Mouse (Mus musculus): ENCODE measurements around the gene Zfp651.

The Zfp651 gene

DNA sequence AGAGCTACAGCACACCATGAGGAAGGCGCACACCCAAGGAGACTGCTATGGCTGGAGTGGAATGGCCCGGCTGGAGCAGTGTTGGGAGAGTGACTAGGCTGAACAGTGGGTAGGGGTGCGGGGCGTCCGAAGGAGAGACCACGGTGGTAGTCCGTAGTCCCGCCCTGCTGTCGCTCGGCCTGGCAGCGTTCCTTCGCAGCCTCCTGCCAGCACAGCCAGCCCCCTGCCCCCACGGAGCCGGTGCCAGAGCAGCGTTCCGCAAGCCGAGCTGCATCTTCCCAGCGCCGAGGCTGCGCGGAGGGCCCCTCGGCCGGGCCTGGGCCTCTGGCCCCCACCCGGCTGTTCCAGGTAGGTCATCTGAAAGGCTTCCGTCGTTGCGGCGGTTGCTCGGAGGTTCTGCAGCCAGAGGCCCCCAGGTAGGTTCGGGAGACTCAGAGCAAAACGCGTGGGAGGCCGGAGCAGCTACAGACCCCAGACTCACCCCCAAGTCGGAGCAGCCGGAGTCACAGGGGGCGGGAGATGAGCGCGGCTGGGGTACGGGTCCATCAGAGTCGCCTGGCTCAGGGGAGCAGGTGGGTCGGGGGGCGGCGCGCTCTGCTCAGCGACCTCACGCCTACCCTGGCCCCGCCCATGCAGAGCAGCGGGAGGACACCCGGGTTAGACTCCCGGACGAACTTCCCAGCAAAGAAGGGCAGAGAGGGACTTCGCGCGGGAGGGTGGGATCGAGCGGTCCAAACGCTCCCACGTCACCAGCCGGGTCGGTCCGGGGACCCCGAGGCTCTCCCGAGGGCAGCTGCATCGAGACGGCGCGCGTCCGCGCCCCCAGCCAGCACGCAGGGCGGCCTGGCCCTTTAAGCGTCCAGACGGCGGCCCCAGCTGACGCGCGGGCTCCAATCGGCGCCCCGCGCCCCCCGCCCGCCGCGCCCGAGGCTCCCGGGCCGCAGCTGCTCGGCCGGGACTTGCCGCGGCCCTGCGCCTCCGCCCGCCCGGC is at the start of gene Zfp651:
Zfp651 (plus strand) TSS at position 240 of the 991 bp plus-strand sequence.
- DNase-seq (ENCODE audit: low spot score in 2 of 2), result no peak

DNA sequence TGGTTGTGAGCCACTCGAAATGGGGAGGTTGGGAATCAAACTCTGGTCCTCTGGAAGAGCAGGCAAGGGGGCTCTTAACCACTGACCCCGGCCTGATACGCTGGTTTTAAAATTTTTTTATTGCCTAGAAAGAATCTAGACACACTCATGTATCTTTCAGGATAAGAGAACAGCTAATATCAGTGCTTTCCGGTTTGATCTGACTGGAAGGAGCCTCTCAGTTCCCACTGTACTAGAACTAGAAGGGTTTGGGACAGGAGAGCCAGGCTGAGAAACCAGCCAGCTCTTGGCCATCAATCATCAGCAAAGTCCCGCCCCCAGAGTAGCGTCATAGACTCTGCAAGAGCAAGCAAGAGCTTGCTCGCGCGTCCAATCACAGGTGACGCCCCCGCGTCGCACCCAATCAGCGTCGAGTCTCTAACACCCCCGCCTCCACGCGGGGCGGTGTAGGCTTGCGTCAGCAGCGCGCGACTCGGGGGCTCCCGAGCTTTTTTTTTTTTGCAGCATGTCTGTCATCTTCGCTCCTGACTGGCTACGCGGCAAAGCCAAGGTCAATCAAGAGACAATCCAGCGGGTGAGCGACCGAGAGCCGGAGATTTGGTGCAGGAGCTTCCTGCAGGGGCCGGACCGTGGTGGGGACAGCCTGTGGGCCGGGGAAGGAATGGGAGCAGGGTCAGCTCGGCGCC is 49.1 kb upstream of the Zfp651 start, which contains the start of gene Ss18l2:
Ss18l2 (plus strand) TSS at position 432 of the 686 bp plus-strand sequence.
- DNase-seq (ENCODE audit: low spot score in 2 of 2), result peak; percentile 97

DNA sequence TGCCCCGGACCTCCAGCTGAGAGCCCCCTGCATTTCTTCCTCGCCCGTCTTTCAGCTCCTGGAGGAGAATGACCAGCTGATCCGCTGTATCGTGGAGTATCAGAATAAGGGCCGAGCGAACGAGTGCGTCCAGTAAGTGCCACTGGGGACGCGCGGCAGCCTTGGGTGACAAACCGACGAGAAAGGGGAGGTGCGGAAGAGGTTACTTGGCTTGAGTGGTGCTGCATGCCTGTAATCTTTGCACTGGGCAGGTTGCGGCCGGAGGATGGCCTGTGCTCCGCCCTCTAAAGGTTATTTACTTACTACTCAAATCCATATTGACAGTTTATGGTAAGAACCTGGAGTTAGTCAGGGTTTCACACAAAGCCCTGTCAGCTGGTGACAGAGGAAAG is 48.5 kb upstream of the Zfp651 start:
- DNase-seq (ENCODE audit: low spot score in 2 of 2), result peak in 1 of 2 experiments; percentile 23

DNA sequence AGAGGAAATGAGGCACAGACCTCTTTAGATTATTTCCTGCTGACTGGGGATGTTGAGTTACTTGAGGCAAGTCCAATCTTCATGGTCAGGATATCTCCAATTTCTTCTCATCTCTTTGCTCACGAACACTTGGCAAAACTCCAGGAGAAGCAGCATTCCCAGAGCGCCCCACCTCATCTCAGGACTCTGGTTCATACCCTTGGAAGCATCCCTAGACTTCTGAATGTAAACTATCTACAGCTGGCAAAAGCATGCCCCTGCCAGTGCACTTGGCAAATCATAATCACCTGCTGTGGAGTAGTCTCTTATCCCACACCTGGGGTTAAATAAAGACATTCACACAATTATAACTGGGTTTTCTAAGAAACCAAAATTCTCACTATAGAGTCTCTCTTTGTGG is 42.1 kb upstream of the Zfp651 start:
- DNase-seq (ENCODE audit: low spot score in 2 of 2), result no peak

DNA sequence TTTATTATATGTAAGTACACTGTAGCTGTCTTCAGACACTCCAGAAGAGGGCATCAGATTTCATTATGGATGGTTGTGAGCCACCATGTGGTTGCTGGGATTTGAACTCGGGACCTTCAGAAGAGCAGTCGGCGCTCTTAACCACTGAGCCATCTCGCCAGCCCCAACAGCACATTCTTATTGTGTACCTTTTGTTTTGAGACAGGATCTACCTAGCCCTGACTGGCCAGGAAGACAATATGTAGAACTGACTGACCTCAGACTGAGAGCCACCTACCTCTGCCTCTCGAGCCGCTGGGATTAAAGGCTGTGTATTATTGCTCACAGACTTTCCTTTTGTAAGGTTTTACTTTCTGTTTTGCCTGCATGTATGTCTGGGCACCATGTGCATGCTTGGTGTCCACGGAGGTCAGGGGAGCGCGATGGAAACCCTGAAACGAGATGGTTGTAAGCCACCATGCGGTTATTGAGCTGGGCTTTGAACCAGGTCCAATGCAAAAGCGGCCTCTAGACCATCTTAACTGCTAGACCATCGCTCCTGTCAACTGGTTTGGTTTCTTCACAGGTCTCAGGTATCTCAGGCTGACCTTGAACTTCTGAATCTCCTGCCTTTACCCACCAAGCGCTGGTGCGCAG is 40.9 kb upstream of the Zfp651 start:
- DNase-seq (ENCODE audit: low spot score in 2 of 2), result no peak

DNA sequence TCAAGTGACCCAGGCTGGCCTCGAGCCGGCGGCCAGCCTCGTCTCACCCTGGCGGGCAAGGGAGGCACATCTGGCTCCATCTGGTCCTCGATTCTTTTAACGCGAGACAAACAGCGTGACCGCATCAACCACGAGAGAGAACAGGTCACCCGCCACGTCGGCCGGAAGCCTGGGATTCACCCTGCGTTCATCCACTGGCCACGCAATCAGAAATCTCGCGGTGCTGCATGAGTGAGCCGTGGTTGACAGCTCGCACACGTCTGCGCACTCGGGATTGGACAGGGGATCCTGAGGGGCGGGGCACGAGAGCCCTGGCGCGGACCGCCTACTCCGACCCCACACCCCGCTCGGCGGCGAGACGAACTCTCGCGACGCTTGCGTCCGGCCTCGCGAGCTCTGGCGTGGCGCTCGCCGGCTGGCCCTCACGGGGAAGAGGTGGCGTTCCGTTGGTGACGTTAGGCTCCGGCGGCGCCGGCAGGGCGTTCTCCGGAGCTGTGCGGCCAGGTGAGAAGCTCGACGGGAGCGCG is 40.3 kb upstream of the Zfp651 start, which contains the start of gene Nktr:
Nktr (plus strand) TSS at position 378 of the 527 bp plus-strand sequence.
- peak; percentile 95 to 96 for DNase-seq (ENCODE audit: low spot score in 2 of 2)

DNA sequence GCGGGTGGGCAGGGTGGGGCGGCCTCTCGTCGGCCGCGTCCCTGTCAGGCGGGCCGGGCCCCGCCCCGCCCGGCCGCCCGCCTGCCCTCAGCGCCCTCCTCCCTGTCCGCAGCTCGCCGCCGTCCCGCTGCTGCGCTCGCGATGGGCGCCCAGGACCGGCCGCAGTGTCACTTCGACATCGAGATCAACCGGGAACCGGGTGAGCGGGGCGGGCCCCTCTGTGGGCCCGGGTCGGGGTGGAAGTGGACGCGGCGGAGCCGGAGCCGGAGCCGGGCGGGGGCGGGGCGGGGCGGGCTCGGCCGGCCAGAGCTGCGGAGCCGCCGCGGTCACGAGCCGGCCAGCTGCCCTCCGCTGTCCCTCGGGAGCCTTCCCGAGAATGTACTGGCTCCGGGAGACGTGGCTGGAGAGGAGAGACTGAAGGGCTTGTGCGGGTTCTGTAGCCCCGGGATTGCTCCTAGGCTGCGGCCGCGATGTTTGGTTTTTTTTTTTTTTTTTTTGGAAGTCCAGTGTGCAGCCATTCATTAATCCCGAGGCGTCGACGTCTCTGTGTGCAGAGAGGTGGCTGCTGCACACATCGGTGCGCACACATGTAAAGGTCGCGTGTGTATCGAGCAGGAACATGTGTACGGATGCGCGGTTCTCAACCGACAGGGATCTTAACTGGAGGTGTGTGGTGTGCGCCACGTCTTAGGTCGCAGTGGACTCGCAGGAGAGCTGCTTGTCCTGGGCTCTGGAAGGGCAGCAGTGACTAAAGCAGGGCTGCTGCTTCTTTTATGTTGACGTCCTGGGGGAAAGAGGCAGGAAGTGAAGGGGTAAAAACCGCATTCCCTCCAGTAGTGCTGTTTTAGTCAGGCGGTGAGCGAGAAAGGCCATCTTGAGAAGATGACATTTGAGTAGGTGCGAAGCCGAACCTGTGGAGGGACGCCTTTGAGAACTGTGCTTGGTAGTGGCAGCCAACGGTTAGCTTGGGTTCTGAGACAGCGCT is 39.5 kb upstream of the Zfp651 start:
- DNase-seq (ENCODE audit: low spot score in 2 of 2), result peak; percentile 37 to 42

DNA sequence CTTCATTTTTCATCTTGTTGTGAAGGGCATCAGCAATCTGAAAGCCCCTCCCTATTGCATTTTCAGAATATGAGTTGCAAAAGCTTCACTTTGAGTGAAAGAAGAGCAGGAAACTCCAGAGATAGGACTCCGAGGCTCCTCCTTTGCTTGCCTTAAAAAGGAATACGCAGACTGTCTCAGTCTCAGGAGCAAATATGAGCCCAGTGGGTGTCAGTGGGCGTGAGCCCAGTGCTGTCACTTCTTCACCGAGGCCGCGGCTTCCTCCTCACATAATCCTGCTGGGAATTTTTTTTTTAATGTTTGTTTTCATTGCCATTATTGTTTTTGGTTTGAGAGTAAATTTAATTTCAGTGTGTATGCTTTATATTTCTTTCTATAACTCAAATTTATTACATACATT is 18.6 kb upstream of the Zfp651 start:
- no peak for DNase-seq (ENCODE audit: low spot score in 2 of 2)

DNA sequence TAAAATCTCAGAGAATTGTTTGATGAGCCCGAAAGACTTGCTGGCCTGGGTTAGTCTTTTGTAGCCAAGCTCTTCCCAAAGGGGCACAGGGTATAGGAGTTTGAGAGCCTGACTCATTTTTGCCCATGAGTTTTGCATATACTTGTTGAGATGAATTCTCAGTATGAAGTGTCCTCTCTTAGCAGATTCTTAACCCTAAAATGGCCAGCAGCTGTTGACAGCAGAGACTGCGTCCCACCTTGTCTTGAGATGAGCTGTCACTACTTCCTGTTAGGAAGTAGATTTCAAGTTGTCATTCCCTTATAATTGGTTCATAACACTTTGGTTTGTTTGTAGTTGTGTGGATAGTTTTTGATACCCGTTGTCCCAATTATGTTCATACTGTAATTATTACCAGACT is 18.0 kb upstream of the Zfp651 start:
- DNase-seq (ENCODE audit: low spot score in 2 of 2), result no peak

DNA sequence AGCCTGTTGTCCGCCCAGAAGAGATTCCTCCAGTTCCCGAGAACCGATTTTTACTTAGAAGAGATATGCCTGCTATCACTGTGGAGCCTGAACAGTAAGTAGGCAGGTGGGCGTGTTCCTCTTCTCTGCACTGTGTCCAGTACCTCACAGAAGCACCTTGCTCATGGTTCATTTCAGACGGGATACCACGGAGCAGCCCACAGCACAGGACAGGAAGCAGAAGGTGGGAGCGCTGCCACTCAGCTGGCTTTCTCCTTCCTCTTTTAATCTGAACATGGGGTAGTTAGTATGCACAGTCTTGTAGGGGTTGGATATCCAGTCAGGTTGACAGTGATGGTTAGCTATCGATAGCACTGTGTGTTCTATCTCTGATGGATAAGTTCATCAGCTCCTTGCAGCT is 15.1 kb upstream of the Zfp651 start:
- no peak for DNase-seq (ENCODE audit: low spot score in 2 of 2)

DNA sequence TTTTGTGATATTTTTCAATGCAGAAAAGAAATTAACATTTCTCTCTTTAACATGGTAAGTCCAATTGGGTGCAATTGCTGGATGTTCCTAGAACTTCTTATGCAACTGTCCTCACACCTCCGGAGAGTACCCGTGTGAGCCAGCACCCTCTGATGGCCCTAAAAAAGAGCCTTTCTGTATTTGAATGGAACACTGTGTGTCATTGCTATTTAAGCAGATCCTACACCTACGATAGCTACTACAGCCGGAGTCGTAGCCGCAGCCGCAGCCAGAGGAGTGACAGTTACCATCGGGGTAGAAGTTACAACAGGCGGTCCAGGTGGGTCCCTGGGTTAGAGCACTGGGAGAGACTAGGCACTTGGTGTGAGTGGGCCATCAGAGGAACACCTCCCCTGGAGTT is 6.4 kb upstream of the Zfp651 start:
- no peak for DNase-seq (ENCODE audit: low spot score in 2 of 2)

DNA sequence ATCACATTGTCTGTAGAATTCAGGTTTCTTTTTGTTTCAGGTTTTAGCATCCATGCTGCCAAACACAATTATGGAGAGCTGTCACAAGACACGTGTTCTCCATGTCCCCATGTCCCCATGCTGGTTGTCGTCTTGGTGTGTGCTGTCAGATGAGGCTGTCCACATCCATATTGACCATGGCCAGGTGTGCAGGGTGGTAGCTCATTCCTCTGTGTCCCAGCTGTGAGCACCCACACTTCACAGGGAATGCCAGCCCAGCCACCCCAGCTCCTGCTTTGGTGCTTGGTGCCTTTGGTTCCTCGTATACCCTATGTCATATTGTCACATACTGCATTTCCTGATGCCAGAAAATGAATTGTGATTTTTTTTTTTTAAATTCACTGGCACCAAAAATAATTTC is 4.5 kb upstream of the Zfp651 start:
- no peak for DNase-seq (ENCODE audit: low spot score in 2 of 2)

DNA sequence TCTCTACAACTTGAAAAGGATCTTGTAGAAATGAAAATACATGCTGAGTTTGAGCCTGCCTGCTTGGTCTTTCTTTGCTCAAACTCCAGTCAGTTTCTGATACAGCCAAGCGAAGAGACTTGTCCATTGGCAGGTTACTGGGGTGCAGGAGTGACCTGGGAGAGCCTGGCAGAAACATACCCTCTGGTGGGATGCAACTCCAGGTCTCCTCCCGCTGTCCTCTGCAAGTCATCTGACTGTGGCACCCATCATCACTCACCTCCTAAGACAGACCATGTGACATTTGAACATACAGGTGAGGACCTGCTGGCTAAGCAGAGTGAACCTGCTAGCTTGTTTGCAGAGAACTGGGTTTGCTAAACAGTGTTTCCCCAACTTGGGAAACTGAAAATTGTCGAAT is 2.3 kb upstream of the Zfp651 start:
- no peak for DNase-seq (ENCODE audit: low spot score in 2 of 2)

DNA sequence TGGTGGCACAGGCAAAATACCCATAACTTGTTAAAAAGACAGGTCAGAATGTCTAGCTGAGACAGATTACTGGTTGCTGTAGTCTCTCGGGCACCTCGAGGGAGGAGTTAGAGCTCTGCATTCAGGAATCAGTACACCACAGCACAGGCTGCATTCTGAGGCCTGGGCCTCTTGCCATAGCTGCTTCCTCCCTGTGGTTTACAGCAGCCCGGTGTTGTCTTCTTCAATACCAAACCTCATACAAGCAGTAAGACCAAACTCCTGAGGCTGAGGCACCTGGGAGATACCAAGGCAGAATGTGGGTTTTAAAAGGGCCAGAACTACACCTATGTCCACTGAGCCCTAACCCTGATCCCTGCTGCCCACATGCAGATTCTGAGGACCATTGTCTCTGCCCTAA is 1.7 kb upstream of the Zfp651 start:
- DNase-seq (ENCODE audit: low spot score in 2 of 2), result no peak

DNA sequence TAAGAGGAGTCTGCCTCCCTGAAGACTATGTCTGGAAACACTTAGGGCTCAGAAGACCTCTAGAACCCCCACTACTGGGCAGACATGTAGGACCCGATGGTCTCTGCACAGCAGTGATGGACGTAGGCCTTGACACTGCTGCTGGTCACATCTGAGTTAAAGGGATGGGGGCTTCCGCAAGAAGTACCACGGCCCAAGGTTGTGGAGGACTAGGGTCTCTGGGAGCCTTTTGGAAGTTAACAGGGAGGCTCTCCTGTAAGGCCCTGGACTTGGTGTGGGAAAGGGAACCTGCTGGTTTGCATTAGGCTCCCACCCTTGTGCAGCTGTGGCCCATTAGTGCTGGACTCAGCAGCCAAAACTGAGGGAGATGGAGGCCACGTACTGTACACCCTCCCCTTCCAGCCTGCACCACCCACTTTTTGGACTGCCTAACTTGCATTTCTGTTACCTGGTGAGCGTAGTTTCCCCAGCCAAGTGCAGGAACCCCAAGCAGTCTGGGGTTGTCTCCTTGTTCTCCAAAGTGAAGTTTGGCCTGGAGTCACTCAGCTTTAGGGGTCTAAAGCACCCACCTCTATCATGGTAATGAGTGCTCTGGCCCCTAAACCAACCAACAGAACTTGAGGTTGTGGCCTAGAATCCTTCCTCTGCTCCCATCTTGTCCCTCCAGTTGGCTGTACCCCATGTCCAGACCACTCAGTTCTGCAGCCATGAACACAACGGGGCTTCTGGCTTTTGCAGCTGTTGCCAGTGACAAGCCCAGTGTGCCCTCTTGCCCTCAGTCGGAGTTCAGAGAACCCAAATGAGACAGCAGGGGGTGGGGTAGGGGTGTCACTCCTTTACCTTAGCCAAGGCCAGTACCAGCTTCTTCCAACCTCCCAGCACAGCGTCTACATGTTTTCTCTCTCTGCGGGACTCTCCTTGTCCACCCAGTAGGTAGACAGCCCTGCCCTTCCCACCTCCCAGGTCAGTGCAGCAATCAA is 1.0 kb upstream of the Zfp651 start:
- DNase-seq (ENCODE audit: low spot score in 2 of 2), result no peak

DNA sequence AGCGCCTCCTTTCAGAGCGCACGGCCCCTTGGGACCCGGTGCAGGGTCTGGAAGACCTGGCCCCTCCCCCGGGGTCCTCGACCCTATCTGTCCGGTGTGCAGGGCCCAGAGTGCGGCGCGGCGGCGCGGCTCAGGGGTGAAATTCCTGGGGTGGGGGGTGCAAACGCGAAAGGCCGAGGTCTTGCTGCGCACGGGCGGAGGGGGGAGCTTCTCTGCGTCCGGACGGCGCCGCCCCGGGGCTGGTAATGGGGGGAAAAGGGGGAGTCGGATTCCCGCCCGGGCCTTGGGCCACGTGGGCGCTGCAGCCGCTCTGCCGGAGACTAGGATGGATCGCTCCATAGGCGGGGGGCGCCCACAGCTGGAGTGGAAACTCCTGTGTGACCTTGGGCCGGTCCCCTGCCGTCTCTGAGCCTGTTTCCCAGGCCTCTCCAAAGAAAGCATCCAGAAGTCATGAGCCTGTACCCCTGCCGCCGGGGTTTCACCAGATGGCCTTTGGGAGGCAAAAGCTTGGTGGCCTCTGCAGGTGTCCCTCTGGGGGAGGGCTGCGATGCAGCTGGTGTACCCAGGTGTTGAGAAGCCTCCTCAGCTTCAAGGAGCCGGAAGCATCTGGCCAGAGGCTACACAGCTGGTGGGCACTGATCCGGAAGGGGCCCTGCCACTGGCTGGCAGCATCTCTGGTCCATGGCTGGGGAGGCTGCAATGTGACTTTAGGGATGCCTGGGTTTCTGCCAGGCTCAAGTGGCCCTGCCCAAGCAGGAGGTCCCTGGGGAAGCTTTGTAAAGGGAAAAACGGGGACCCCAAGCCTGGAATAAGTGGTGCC is 1.4 kb downstream of the Zfp651 start:
- DNase-seq (ENCODE audit: low spot score in 2 of 2), result peak; percentile 42 to 49

DNA sequence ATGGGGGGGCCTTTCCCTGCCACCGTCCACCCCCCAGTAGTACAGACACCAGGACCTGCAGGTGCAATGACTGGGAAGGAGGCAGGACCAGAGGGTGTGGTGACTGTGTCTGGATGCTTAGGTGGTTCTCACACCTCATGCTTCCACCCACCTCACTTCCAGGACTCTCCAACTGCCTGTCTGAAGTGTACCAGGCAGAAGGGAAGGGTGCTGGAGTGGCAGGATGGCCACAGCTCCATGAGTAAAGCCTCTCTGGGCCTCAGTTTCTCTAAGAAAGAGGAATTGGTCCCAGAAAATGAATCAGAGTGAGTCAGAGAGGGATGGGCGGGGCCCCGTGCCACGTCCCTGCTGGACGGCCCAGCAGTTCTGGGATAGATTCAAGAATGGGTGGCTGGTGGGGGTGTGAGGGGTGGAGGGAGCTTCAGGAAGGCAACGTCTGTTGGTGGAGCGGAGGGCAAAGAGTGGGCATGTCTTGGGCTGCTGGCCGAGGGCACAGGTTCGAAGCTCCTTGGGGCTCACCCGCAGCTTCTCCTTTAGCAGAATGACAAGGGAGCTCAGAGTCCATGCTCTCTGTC is 2.0 kb downstream of the Zfp651 start:
- DNase-seq (ENCODE audit: low spot score in 2 of 2), result no peak

DNA sequence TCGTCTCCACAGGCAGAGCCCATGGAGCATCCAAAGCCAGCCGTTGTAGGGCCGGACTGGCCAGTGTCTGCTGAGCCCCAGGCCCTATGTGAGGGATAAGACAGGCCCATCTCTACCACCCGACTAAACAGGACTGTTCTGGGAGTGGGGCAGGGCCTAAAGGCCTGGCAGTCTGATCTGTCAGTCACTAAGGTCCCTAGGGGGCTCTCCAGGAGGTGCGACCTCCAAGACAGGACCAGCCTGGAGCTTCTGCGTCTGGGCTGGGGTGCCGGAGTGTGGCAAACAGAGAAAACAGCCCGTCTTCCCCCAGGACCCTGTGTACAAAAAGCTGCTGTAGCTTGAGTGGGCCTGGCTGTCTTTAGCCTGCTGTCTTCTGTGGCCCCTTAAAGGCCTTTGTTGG is 2.7 kb downstream of the Zfp651 start:
- no peak for DNase-seq (ENCODE audit: low spot score in 2 of 2)

All from thymus, postnatal 10 days (tissue).